Mouse (Mus musculus) kidney, embryonic 14.5 days (tissue): ENCODE data around the gene Nxt1. TPM values are rescaled to one million over a fixed set of nuclear protein-coding genes. Genes with fewer than 3 reads are reported as not detected.

ENCODE experiments used
- ATAC-seq: fragments of 200-750 bp; cut with Nextera tagmentation; 2 replicates; pipeline ENCODE4 v1.8.0; 2017; ENCODE audit warnings: moderate number of reproducible peaks, mild to moderate bottlenecking, moderate TSS enrichment, moderate library complexity; ENCODE audit not compliant: low FRiP score, low TSS enrichment
- H3K27ac ChIP-seq: fragments of 300-500 bp; sonication (generic); 2 replicates; pipeline ENCODE4 v1.5.1; 2014; ENCODE audit warnings: low read depth, mild to moderate bottlenecking, low read length, moderate library complexity, mixed read lengths
- H3K27me3 ChIP-seq: fragments of 300-500 bp; sonication (generic); 2 replicates; pipeline ENCODE4 v1.6.1; 2014; ENCODE audit warnings: mild to moderate bottlenecking, low read length; ENCODE audit not compliant: control insufficient read depth, insufficient read depth
- H3K36me3 ChIP-seq: fragments of 300-500 bp; sonication (generic); 2 replicates; pipeline ENCODE4 v1.6.1; 2014; ENCODE audit warnings: low read length, mixed read lengths; ENCODE audit not compliant: control insufficient read depth, insufficient read depth
- H3K4me1 ChIP-seq: fragments of 300-500 bp; sonication (generic); 2 replicates; pipeline ENCODE4 v1.6.1; 2014; ENCODE audit warnings: low read length, mixed read lengths; ENCODE audit not compliant: control insufficient read depth, insufficient read depth
- H3K4me2 ChIP-seq: fragments of 300-500 bp; sonication (generic); replicated peaks from 2 replicates; pipeline ENCODE4 v1.6.1; 2014; ENCODE audit warnings: low read depth, mild to moderate bottlenecking, low read length
- H3K4me3 ChIP-seq: fragments of 300-500 bp; sonication (generic); 2 replicates; pipeline ENCODE4 v1.5.1; 2014; ENCODE audit warnings: mild to moderate bottlenecking, low read length
- H3K9ac ChIP-seq: fragments of 300-500 bp; sonication (generic); 2 replicates; pipeline ENCODE4 v1.6.1; 2014; ENCODE audit warnings: low read depth, mild to moderate bottlenecking, low read length, moderate library complexity
- H3K9me3 ChIP-seq: fragments of 300-500 bp; sonication (generic); 2 replicates; pipeline ENCODE4 v1.6.1; 2016; ENCODE audit warnings: low read length; ENCODE audit not compliant: control insufficient read depth
- WGBS: fragments of 180-500 bp; shearing (Covaris S2); extraction: QIAGEN DNeasy Blood & Tissue Kit; methylation state at CpG from one replicate; pipeline ENCODE4 v1.1.7; 2014; 5-methylcytosine and 5-hydroxymethylcytosine counted together
- polyA plus RNA-seq: library from polyadenylated mRNA; unstranded; fragments of >200 nt; fragmentation: Nextera tagmentation; extraction: Ambion mirVana; gene quantifications from 2 replicates; pipeline ENCODE4 v1.2.1, GENCODE M21; 2014

Gene Nxt1
- polyA plus RNA-seq, 1 experiment from 2014 or later, result 109 TPM

DNA sequence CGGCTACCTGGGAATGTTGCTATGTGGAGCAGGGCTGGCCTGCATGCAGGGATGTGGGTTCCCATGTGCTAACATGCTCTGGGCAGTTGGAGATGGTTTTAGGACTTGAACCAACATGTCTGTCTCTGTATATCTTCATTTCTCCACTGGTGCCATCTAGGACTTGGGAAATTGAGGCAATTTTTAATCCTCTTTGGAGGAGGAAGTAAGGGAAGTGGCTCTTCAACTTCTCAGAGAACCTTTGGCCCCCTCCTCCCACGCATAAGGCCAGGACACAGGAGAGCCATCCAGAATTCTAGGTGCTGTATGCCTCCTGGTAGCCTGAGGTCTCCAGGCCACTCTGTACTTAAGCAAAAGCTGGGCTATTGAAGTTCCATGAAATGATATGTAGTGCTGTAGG lies 12.6 kb downstream of the Nxt1 start:
- no peak overlapping the region for H3K9ac ChIP-seq
- no peaks in the 10 kb centered on the region for H3K9me3 ChIP-seq
- 96% methylated on average over 2 of the region's 2 CpGs for WGBS
- no peak overlapping the region for H3K4me2 ChIP-seq
- H3K4me3 ChIP-seq, result no peak overlapping the region
- ATAC-seq, result no peak
- no peaks in the 10 kb centered on the region for H3K27me3 ChIP-seq
- peaks cover 51% of the 10 kb centered on the region for H3K36me3 ChIP-seq
- no peak overlapping the region for H3K27ac ChIP-seq
- peaks cover 12% of the 10 kb centered on the region; the same call in 1 of the 2 replicates for H3K4me1 ChIP-seq

DNA sequence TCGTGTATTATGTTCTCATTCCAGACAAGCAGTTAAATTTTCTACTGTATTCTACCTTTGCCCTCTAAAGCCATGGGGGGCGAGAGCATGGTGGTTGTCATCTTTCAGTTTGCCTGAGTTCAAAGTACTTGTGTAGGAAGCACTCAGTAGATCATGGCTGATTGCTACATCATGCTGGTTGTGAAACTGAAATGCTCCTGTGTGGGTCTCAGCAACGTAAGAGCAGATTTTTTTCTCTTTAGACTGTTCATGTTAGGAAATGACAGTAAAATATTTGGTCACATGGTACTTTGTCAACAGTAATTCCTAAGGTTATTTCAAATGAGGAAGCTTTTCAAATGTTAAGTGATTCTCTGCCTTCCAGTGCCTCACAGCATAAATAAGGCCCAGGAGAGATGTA lies 13.3 kb downstream of the Nxt1 start:
- peaks cover 59% of the 10 kb centered on the region for H3K36me3 ChIP-seq
- no peak for ATAC-seq

DNA sequence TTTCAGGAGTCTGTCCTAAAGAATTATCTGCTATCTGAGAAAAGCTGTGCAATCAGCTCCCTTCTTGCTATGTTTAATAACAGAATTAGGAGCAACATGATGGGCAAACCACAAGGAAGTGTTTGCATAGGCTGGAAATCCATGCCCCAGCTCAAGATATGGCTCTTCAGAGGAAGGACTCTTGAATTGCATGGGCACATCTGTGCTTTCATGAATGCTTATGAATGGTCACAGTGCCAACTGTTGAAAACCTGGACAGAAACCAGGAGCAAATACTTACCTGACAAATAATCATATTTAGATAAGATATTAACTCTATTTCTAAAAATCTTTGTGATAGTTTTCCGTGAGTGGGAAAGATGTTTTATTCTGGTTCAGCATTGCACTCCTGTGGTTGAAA lies 14.5 kb downstream of the Nxt1 start:
- 90% methylated on average over 1 of the region's 1 CpGs for WGBS

More for the DNA sequence above, 13.3 kb downstream of the Nxt1 start:
- H3K27ac ChIP-seq, result no peak overlapping the region
- H3K27me3 ChIP-seq, result no peaks in the 10 kb centered on the region
- peaks cover 7% of the 10 kb centered on the region; the same call in 1 of the 2 replicates for H3K4me1 ChIP-seq
- WGBS, result 90% methylated on average over 3 of the region's 3 CpGs
- H3K4me3 ChIP-seq, result no peak overlapping the region
- no peak overlapping the region for H3K4me2 ChIP-seq
- H3K9me3 ChIP-seq, result no peaks in the 10 kb centered on the region
- H3K9ac ChIP-seq, result no peak overlapping the region

DNA sequence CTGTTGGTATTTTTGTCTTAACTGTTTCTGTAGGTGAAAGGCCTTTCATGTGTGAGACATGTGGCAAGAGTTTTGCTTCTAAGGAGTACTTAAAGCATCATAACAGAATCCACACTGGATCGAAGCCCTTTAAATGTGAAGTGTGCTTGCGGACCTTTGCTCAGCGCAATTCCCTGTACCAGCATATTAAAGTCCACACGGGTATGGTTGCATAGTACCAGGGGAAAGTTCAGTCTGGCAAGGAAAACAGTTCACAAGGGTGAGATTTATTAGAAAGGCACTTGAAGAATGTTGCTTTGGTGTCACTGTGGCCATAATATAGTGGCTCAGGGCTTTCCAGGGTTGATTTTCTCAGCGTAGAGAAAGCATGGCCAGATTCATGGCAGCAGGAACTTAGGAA lies 15.6 kb downstream of the Nxt1 start:
- Histone ChIP-seq H3K27me3 (no peaks in the 10 kb centered on the region), H3K4me2 (no peak overlapping the region), H3K36me3 (peaks cover 75% of the 10 kb centered on the region), H3K27ac (no peak overlapping the region), H3K4me3 (no peak overlapping the region), H3K4me1 (no peaks in the 10 kb centered on the region), H3K9ac (no peak overlapping the region), H3K9me3 (no peaks in the 10 kb centered on the region)
- no peak for ATAC-seq
- WGBS, result 79% methylated on average over 5 of the region's 5 CpGs

More for the DNA sequence above, 14.5 kb downstream of the Nxt1 start:
- Histone ChIP-seq H3K36me3 (peaks cover 70% of the 10 kb centered on the region), H3K4me1 (peaks cover 4% of the 10 kb centered on the region; the same call in 1 of the 2 replicates), H3K4me3 (no peak overlapping the region), H3K4me2 (no peak overlapping the region), H3K9ac (no peak overlapping the region), H3K27me3 (no peaks in the 10 kb centered on the region), H3K9me3 (no peaks in the 10 kb centered on the region), H3K27ac (no peak overlapping the region)
- no peak for ATAC-seq

DNA sequence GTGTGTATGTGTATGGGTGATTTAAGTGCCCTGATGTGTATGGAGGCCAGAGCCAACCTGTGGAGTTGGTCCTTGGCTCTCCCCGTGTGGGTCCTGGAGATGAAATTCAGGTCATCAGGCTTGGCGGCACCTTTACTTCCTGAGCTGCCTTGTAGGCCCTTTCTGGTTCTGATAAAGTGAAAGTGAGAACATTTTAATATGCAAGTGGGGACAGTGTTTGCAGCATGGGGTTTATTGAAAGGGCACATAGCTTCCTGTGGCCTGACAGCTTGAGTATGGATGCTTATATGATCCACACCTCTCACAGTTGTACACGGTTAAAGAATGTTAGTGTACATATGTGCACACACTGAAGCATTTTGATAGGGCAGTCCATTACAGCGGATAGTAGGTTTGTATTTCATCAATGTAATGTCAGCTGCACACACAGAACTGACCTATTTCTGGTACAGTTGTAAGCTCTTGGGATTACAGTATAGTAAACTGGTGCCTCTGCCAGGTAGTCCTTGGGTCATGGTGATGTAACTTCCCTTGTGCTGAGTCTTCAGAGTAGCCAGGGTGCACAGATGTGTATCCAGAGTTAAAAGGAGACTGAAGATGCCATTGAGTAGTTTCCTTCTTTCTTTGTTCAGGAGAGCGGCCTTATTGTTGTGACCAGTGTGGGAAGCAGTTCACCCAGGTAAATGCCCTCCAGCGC lies 17.2 kb downstream of the Nxt1 start:
- WGBS, result 94% methylated on average over 6 of the region's 6 CpGs
- Histone ChIP-seq H3K4me3 (no peak overlapping the region), H3K4me2 (no peak overlapping the region), H3K9me3 (no peaks in the 10 kb centered on the region), H3K4me1 (no peaks in the 10 kb centered on the region), H3K9ac (no peak overlapping the region), H3K27ac (no peak overlapping the region), H3K36me3 (peaks cover 70% of the 10 kb centered on the region), H3K27me3 (no peaks in the 10 kb centered on the region)
- no peak for ATAC-seq

DNA sequence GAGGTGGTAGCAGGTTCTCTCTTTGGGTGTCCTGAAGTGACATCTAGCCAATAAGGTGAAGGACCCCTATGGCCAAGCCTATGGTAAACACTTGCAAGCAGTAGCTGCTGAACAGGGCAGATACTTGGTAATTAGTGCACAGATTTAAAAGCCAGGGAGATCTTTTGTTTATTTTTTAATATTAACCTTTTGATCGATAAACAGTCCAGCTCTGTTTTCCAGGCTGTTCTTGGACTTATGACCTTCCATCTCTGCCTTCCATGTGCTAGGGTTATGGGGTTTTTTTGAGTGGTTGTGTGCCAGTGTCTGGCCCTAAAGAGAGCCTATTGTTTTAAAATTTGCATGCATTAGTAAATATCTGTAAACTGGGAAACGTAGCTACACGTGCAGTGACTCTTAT lies 17.9 kb downstream of the Nxt1 start:
- Histone ChIP-seq H3K27ac (no peak overlapping the region), H3K36me3 (peaks cover 70% of the 10 kb centered on the region), H3K4me1 (no peaks in the 10 kb centered on the region), H3K4me2 (no peak overlapping the region), H3K4me3 (no peak overlapping the region), H3K27me3 (no peaks in the 10 kb centered on the region), H3K9ac (no peak overlapping the region), H3K9me3 (no peaks in the 10 kb centered on the region)
- no peak for ATAC-seq
- WGBS, result 92% methylated on average over 3 of the region's 3 CpGs

DNA sequence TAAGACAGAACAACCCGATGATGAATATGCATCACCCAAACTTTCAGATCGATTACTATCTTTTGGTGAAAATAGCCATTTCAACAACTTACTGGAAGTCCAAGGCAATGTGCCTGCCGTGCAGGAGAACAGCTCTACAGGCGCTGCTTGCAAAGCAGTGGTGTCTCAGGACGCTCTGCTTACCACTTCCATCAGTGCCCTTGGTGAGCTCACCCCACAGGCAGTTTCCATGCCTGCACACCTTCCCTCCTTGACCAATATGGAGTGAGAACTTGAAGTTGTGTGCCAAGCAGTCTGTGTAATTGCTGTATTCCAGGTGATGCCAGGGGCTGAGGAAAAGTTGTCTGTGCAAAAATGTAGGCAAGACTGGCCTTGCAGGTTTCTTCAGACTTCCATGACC lies 18.4 kb downstream of the Nxt1 start:
- ATAC-seq, result no peak
- H3K36me3 ChIP-seq, result peaks cover 70% of the 10 kb centered on the region
- H3K4me2 ChIP-seq, result no peak overlapping the region
- H3K4me1 ChIP-seq, result no peaks in the 10 kb centered on the region
- no peak overlapping the region for H3K27ac ChIP-seq
- H3K27me3 ChIP-seq, result no peaks in the 10 kb centered on the region
- 94% methylated on average over 5 of the region's 5 CpGs for WGBS
- no peak overlapping the region for H3K9ac ChIP-seq
- H3K4me3 ChIP-seq, result no peak overlapping the region
- no peaks in the 10 kb centered on the region for H3K9me3 ChIP-seq

DNA sequence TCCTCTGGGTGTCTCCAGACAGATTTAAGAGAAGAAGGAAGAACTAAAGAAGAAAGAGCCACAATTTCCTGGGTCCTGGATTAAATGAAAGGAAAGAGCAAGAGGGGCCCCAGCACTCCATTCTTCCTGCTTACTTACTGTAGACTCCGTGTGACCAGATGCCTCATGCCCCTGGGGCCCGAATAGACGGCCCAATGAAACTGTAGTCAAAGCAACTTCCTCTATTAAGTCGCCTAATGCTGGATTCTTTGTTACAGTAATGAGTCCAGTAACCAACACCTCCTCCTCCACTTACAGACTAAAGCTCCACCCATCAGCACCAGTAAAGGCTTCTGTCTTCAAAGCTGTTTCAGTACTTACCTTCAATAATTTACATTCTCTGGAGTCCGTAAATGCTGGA lies 26.2 kb downstream of the Nxt1 start:
- peaks cover 25% of the 10 kb centered on the region; the same call in 1 of the 2 replicates for H3K36me3 ChIP-seq
- no peak for ATAC-seq
- H3K4me1 ChIP-seq, result no peaks in the 10 kb centered on the region
- H3K4me2 ChIP-seq, result no peak overlapping the region
- WGBS, result 68% methylated on average over 5 of the region's 5 CpGs
- no peaks in the 10 kb centered on the region for H3K9me3 ChIP-seq
- no peak overlapping the region for H3K27ac ChIP-seq
- H3K27me3 ChIP-seq, result no peaks in the 10 kb centered on the region
- no peak overlapping the region for H3K4me3 ChIP-seq
- no peak overlapping the region for H3K9ac ChIP-seq

DNA sequence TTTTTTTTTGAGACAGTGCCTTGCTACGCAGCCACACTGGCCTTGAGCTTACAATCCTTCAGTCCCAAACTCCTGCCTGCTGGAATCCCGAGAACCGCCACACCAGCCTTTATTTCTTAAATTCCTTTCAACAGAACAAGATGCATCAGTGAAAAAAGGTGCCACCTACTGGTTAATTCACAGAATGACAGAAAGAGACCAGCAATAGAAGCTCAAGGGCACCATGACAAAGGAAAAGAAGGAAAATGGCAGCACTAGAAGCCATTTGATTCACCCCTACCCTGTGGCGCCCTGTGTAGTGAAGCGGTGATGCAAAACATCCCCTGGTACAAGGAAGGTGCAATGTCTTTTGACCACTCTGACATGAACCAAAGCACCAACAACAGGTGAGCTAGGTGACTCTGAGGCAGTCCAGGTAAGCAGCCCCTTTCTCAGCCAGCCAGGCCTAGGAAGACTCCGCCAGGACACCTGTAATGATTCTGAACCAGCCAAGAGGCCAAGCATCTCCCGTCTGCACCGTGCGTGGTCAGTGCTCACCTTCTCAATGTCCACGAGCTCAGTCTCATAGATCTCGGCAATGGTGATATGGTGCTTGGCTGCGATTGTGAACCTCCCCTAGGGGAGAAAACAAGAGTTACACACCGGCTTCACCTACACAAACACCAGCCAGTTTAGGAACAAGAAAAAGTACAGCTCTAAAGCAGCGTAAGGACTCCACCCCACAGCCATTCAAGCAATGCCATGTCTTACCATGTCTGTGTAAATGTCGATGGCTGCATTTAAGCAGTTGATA lies 34.2 kb downstream of the Nxt1 start:
- no peak overlapping the region for H3K4me2 ChIP-seq
- no peak overlapping the region for H3K4me3 ChIP-seq
- no peaks in the 10 kb centered on the region for H3K4me1 ChIP-seq
- H3K27me3 ChIP-seq, result no peaks in the 10 kb centered on the region
- no peak overlapping the region for H3K9ac ChIP-seq
- 82% methylated on average over 15 of the region's 15 CpGs for whole genome bisulfite sequencing
- H3K27ac ChIP-seq, result no peak overlapping the region
- ATAC-seq, result peak; percentile 43; the same call in 1 of the 2 replicates
- H3K36me3 ChIP-seq, result 0 out of 2 replicates have a peak, but pooled peaks cover 5% of the 10 kb centered on the region
- no peaks in the 10 kb centered on the region for H3K9me3 ChIP-seq
